Mouse (Mus musculus) neural tube, embryonic 15.5 days (tissue): ENCODE measurements around the gene Gm21970. TPM values are rescaled to one million over a fixed set of nuclear protein-coding genes. Genes with fewer than 3 reads are reported as not detected.

Experiments
- ATAC-seq: fragments of 200-750 bp; cut with Nextera tagmentation; 2 replicates; pipeline ENCODE4 v1.8.0; 2017; ENCODE audit warnings: mild to moderate bottlenecking, moderate TSS enrichment, moderate library complexity; ENCODE audit not compliant: low FRiP score
- H3K27ac ChIP-seq: fragments of 300-500 bp; sonication (generic); replicated peaks from 2 replicates; pipeline ENCODE4 v1.5.1; 2015; ENCODE audit warnings: mild to moderate bottlenecking, inconsistent platforms
- H3K27me3 ChIP-seq: fragments of 300-500 bp; sonication (generic); replicated peaks from 2 replicates; pipeline ENCODE4 v1.6.1; 2015; ENCODE audit warnings: inconsistent platforms
- H3K36me3 ChIP-seq: fragments of 300-500 bp; sonication (generic); 2 replicates; pipeline ENCODE4 v1.6.1; 2015; ENCODE audit warnings: inconsistent platforms
- H3K4me1 ChIP-seq: fragments of 300-500 bp; sonication (generic); 2 replicates; pipeline ENCODE4 v1.6.1; 2015; ENCODE audit warnings: inconsistent platforms
- H3K4me2 ChIP-seq: fragments of 300-500 bp; sonication (generic); 2 replicates; pipeline ENCODE4 v1.6.1; 2015; ENCODE audit warnings: inconsistent platforms, mild to moderate bottlenecking, moderate library complexity
- H3K4me3 ChIP-seq: fragments of 300-500 bp; sonication (generic); replicated peaks from 2 replicates; pipeline ENCODE4 v1.5.1; 2015; ENCODE audit warnings: mild to moderate bottlenecking, inconsistent platforms
- H3K9ac ChIP-seq: fragments of 300-500 bp; sonication (generic); replicated peaks from 2 replicates; pipeline ENCODE4 v1.6.1; 2015; ENCODE audit warnings: mild to moderate bottlenecking, inconsistent platforms
- H3K9me3 ChIP-seq: fragments of 300-500 bp; sonication (generic); replicated peaks from 2 replicates; pipeline ENCODE4 v1.6.1; 2016; ENCODE audit warnings: inconsistent platforms
- WGBS: fragments of 180-500 bp; shearing (Covaris S2); methylation state at CpG from one replicate; pipeline ENCODE4 v1.1.7; 2015; ENCODE audit warnings: mixed read lengths; 5-methylcytosine and 5-hydroxymethylcytosine counted together
- polyA plus RNA-seq: library from polyadenylated mRNA; unstranded; fragments of >200 nt; fragmentation: Nextera tagmentation; extraction: Ambion mirVana; gene quantifications from 2 replicates; pipeline ENCODE4 v1.2.1, GENCODE M21; 2015

Gm21970 gene
- polyA plus RNA-seq, 1 experiment from 2014 or later: not detected

DNA sequence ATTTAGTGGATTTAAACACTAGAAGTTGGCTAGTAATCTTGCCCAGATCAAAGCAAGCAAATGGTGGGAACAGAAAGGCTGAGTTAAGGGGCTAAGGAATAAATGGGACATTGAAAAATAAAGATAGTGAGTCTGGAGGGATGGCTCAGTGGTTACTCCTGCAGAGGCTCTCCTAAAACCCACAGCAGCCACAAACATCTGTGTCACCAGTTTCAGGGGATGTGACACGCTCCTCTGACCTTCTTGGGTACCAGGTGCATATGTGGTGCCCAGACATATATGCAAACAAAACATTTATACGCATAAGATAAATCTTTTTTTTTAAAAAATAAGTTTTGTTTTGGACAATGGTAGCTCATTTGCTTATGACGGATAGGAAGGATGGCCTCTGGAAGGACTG lies 67.9 kb downstream of the Gm21970 start:
- H3K27ac ChIP-seq: no peak overlapping the region
- peaks cover 15% of the 10 kb centered on the region for H3K4me1 ChIP-seq
- no peaks in the 10 kb centered on the region for H3K27me3 ChIP-seq
- no peak for ATAC-seq
- H3K9me3 ChIP-seq: no peaks in the 10 kb centered on the region
- WGBS: 92% methylated on average over 3 of the region's 3 CpGs
- H3K36me3 ChIP-seq: no peaks in the 10 kb centered on the region
- H3K9ac ChIP-seq: no peak overlapping the region
- H3K4me3 ChIP-seq: no peak overlapping the region
- H3K4me2 ChIP-seq: no peak overlapping the region

- ATAC-seq: no peak
These were observed 68.4 kb downstream of the Gm21970 start for GRCm38 (mm10) chr16:91459841-91460370.

GRCm38 (mm10) chr16:91461066-91461638 lies 69.6 kb downstream of the Gm21970 start:
- no peak overlapping the region for H3K9ac ChIP-seq
- 62% methylated on average over 11 of the region's 11 CpGs for WGBS
- no peak for ATAC-seq

More at GRCm38 (mm10) chr16:91459841-91460370, 68.4 kb downstream of the Gm21970 start:
- H3K9ac ChIP-seq: no peak overlapping the region
- WGBS: 76% methylated on average over 11 of the region's 11 CpGs
- no peaks in the 10 kb centered on the region for H3K36me3 ChIP-seq
- no peaks in the 10 kb centered on the region for H3K9me3 ChIP-seq
- no peak overlapping the region for H3K4me2 ChIP-seq
- no peak overlapping the region for H3K27ac ChIP-seq
- H3K4me3 ChIP-seq: no peak overlapping the region
- H3K27me3 ChIP-seq: no peaks in the 10 kb centered on the region
- peaks cover 15% of the 10 kb centered on the region for H3K4me1 ChIP-seq

GRCm38 (mm10) chr16:91461773-91462181 lies 70.3 kb downstream of the Gm21970 start:
- ATAC-seq: no peak

More at GRCm38 (mm10) chr16:91461066-91461638, 69.6 kb downstream of the Gm21970 start:
- no peak overlapping the region for H3K4me3 ChIP-seq
- peaks cover 24% of the 10 kb centered on the region for H3K4me1 ChIP-seq
- H3K27me3 ChIP-seq: no peaks in the 10 kb centered on the region
- H3K27ac ChIP-seq: no peak overlapping the region
- no peak overlapping the region for H3K4me2 ChIP-seq
- H3K36me3 ChIP-seq: no peaks in the 10 kb centered on the region
- H3K9me3 ChIP-seq: no peaks in the 10 kb centered on the region

DNA sequence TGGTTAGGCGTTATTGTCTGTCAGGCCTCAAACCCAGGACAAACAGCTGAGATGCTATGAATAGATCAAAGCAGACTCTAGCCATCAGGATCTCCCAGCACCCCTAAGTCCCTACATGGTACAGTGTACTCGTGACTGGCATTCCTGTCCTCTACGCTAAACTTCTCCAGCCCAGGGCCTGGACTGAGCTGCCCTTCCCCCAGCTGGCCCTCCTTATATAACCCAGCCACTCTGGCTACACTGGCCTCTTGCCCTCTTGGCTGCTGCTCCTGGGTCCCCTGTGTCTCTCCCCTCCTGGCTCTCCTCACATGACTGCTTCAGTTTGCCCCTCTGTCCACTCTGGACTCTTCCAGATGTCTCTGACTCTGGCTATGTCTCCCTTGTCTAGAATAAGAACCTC lies 71.1 kb downstream of the Gm21970 start:
- no peaks in the 10 kb centered on the region for H3K27me3 ChIP-seq
- WGBS: 74% methylated on average over 3 of the region's 3 CpGs
- H3K4me1 ChIP-seq: peaks cover 32% of the 10 kb centered on the region
- no peaks in the 10 kb centered on the region for H3K36me3 ChIP-seq
- H3K4me3 ChIP-seq: no peak overlapping the region
- ATAC-seq: no peak
- no peak overlapping the region for H3K9ac ChIP-seq
- H3K4me2 ChIP-seq: no peak overlapping the region
- no peaks in the 10 kb centered on the region for H3K9me3 ChIP-seq
- H3K27ac ChIP-seq: no peak overlapping the region

More at GRCm38 (mm10) chr16:91461773-91462181, 70.3 kb downstream of the Gm21970 start:
- no peak overlapping the region for H3K4me3 ChIP-seq
- peaks cover 30% of the 10 kb centered on the region for H3K4me1 ChIP-seq
- H3K27me3 ChIP-seq: no peaks in the 10 kb centered on the region
- no peaks in the 10 kb centered on the region for H3K9me3 ChIP-seq
- H3K36me3 ChIP-seq: no peaks in the 10 kb centered on the region
- H3K9ac ChIP-seq: no peak overlapping the region
- 52% methylated on average over 9 of the region's 9 CpGs for WGBS
- no peak overlapping the region for H3K4me2 ChIP-seq
- no peak overlapping the region for H3K27ac ChIP-seq

DNA sequence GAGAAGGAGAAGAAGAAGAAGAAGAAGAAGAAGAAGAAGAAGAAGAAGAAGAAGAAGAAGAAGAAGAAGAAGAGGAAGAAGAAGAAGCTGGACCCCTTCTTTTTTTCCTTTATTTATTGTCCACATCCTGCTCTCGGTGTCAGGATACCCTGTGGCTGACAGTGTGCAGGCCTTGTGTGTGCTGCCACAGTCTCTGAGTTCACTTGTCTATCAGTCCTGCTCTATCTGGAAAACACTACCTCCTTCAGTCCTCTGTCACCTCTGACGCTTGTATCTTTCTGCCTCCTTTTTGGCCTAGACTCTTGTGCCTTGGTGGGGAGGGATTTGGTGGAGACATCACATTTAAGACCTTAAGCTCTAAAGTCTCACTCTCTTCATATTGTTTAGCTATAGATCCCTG lies 71.9 kb downstream of the Gm21970 start:
- Histone ChIP-seq H3K36me3 (no peaks in the 10 kb centered on the region), H3K27ac (no peak overlapping the region), H3K4me1 (peaks cover 32% of the 10 kb centered on the region), H3K27me3 (no peaks in the 10 kb centered on the region), H3K4me2 (no peak overlapping the region), H3K4me3 (no peak overlapping the region), H3K9ac (no peak overlapping the region), H3K9me3 (no peaks in the 10 kb centered on the region)
- 92% methylated on average over 2 of the region's 2 CpGs for WGBS
- no peak for ATAC-seq

DNA sequence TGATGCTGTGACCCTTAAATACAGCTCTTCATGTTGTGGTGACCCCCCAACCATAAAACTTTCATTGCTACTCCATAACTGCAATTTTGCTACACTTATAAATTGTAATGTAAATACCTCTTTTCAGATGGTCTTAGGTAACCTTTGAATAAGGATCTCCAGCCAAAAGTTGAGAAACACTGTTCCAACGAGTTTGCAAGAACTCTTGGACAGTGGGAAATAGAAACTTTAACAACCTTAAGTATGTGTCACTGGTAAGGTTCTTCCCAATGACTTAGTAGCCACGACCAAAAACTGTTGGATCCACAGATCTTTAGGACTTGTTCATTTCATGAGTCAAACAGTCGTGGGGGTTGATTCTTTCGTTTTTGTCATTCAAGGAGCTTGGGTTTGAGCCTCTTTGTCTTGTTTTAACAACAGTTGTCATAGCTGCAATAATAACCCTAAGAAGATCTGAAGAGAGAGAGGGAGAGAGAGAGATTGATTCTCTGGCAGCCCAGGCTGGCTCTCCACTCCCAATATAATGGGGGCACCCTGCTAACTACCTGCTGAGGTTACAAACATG lies 72.4 kb downstream of the Gm21970 start:
- Histone ChIP-seq H3K9me3 (no peaks in the 10 kb centered on the region), H3K27me3 (no peaks in the 10 kb centered on the region), H3K9ac (peak overlapping the region; percentile 53), H3K27ac (peak overlapping the region; percentile 90), H3K4me1 (peaks cover 31% of the 10 kb centered on the region), H3K4me2 (peak overlapping the region; percentile 76), H3K4me3 (peak overlapping the region; percentile 55), H3K36me3 (no peaks in the 10 kb centered on the region)
- no peak for ATAC-seq
- 90% methylated on average over 4 of the region's 4 CpGs for WGBS

DNA sequence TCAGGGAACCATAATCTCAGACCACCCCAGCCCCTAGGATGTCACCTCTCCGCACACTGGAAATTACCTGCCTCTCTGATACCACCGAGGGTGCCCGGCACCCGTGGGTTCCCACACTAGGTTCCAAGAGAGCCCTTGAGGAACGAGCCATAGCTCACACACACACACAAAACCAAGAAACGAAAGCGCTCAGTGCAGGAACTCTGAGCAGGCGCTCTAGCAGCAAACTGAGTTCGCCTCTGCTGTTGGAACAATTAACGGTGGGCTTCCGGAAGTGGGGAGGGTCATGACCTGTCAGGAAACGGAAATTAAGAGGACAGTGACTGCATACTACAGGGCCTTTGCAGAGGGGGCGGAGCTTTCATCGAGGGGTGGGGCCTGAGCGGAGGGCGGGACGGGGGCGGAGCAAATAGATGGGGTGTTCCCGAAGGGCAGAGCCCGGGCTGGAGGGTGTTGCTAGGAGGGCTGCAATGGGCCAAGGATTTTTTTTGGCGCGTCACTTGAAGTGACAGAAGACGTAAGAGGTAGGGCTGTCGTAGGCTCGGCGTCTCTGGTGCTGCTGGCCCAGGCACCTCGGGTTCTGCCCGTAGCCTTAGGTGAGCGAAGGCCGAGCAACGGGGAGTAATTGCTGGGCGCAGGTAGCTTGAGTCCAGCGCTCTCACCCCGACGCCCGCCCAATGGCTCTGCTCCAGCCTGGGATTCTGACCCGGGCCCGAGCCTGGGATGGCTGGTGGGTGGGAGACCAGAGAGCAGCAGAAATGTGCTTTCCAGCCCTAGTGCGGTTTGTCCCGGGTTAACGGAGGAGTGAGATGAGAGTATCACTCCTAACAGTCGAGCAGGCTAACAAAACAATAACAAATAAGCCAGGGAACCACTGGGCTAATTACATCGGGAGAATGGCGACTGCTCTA lies 73.3 kb downstream of the Gm21970 start:
- ATAC-seq: peak; percentile 97
- WGBS: 2% methylated on average over 44 of the region's 44 CpGs
- Histone ChIP-seq H3K9me3 (no peaks in the 10 kb centered on the region), H3K36me3 (0 out of 2 replicates have a peak, but pooled peaks cover 3% of the 10 kb centered on the region), H3K4me3 (peak overlapping the region; percentile 55), H3K27ac (peak overlapping the region; percentile 90), H3K4me2 (peak overlapping the region; percentile 76), H3K27me3 (no peaks in the 10 kb centered on the region), H3K4me1 (peaks cover 26% of the 10 kb centered on the region), H3K9ac (peak overlapping the region; percentile 58)

DNA sequence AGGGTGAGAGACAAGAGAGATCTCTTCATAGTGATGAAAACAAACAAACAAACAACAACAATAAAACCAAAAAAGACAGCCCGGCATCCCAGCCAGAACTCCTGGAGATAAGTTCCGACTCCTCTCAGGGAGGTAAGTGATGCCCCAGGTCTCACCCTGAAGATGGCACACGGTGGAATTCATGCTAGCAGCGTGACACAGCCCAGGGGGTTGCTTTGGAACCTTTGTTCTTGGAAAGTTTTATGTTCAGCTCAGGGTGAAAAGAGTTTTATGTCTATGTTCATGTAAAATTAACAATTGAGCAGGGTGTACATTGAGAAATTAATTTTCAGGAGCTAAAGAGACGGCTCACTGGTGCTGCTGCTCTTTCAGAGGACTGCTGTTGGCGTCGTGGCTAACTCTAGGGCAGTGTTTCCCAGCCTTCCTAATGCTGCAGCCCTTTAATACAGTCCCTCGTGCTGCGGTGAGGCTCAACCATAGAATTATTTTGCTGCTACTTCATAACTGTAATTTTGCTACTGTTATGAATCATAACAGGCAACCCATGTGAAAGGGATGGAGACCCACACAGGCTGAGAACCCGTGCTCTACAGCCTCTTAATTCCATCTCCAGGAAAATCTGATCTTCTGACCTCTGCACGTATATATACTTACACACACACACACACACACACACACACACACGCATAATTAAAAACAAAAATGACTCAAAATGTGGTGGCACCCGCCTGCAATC lies 74.2 kb downstream of the Gm21970 start:
- peak; percentile 3; the same call in 1 of the 2 replicates for ATAC-seq

GRCm38 (mm10) chr16:91466566-91466965 lies 75.0 kb downstream of the Gm21970 start:
- Histone ChIP-seq H3K27ac (no peak overlapping the region), H3K4me3 (0 out of 2 replicates have a peak overlapping the region, but pooled peaks have one; percentile 2), H3K4me2 (peak overlapping the region; percentile 76), H3K9ac (0 out of 2 replicates have a peak overlapping the region, but pooled peaks have one; percentile 10), H3K36me3 (0 out of 2 replicates have a peak, but pooled peaks cover 3% of the 10 kb centered on the region), H3K27me3 (no peaks in the 10 kb centered on the region), H3K9me3 (no peaks in the 10 kb centered on the region), H3K4me1 (peaks cover 26% of the 10 kb centered on the region)
- no peak for ATAC-seq
- 23% methylated on average over 6 of the region's 6 CpGs for WGBS

More for the DNA sequence above, 74.2 kb downstream of the Gm21970 start:
- Histone ChIP-seq H3K27ac (peak overlapping the region; percentile 72; the same call in 1 of the 2 replicates), H3K9ac (peak overlapping the region; percentile 58), H3K4me1 (peaks cover 26% of the 10 kb centered on the region), H3K4me2 (peak overlapping the region; percentile 76), H3K36me3 (0 out of 2 replicates have a peak, but pooled peaks cover 3% of the 10 kb centered on the region), H3K27me3 (no peaks in the 10 kb centered on the region), H3K9me3 (no peaks in the 10 kb centered on the region), H3K4me3 (peak overlapping the region; percentile 55)
- 43% methylated on average over 13 of the region's 13 CpGs for WGBS
